Mouse (Mus musculus): Measurements from ENCODE around the gene Dnah2.

DNA sequence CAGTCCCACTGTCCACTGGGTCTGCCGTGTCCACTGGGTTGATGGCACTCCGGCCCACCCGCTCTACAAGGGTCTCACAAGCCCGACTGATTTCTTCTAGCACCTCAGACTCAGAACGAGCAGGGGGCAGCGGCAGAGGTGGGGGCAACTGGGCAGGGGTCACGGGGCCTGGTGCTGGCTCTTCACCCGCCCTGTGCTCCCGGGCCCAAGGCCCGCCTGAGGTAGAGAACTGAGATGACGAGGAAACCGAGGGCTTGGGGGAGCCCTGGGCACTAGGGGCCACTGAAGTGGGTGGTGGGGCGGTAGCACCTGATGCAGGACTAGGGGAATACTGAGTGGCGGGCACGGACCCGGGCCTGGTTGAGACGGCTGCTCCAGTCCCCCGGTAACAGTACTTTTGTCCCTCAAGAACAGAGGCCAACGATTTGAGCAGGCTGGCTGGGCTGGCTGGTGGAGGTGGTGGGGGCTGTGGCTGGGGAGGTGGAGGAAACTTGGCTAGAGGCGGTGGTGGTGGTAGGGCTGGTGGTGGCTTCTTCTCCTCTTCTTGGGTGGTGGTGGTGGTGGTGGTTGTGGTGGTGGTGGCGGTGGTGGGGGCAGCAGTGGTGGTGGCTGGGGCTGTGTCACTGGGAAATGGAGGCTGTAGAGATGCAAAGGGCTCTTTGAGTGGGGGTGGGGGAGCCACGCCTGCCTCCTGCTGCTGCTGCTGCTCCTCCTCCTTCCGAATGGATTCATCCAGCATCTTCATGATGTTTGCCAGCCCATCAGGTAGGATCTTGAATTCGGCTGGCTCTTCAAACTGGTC is 144.1 kb downstream of the Dnah2 start:
- TF ChIP-seq POLR2A (IDR thresholded peaks at IDR 0.05; ENCODE audit: insufficient read depth, low read length), result no peak
- TF ChIP-seq EP300 (IDR thresholded peaks at IDR 0.05; ENCODE audit: insufficient read depth, low read depth, low read length), result no peak

All from ES-Bruce4 (cell line).